Mouse (Mus musculus) gastrocnemius, postnatal 25 days (tissue): ENCODE data around the gene Ctdnep1. TPM values are rescaled to one million over a fixed set of nuclear protein-coding genes. Genes with fewer than 3 reads are reported as not detected.

ENCODE experiments used
- DNase-seq: peaks from one replicate; pipeline ENCODE4 v3.0.0; 2022
- total RNA-seq, 2 experiments: library from RNA; stranded (reverse); gene quantifications; 1 replicate in 1 of 2; 2 replicates in 1 of 2; pipeline ENCODE4 v1.2.3; 2021

Gene Ctdnep1
- total RNA-seq, 2 experiments from 2014 or later = 195 to 205 TPM

DNA sequence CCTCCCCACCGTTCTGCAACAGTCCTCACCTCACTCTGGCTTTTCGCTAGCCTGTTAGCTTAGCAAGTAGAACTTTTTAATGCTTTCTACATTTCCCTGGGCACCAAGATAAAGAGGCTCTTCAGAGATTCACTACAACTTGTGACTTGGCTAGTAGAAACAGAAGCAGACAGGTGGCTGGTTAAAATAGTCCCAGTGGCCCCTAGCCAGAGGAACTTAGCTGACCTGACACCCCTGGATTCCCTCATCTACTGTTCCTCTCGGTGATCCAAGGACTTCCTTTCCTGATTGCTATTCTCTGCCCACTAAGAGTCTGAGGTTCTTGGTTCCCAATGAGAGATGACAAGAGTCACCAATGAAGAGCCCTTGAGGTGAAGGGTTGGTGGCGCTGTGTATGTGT, 2.4 kb downstream of the Ctdnep1 start:
- peak; percentile 71 for DNase-seq

DNA sequence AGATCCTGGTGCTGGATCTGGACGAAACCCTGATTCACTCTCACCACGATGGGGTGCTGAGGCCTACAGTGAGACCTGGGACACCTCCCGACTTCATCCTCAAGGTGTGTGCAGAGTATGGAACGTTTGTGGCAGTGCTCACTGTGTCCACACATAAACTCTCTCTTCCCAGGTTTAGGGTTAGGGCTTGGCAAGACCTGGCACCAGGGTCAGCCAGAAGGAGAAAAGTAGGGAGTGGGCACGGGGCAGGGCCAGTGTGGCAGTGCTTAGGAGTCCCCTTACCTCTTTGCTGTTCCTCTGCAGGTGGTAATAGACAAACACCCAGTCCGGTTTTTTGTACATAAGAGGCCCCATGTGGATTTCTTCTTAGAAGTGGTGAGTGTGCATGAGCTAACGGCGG, 3.5 kb downstream of the Ctdnep1 start:
- no peak for DNase-seq

DNA sequence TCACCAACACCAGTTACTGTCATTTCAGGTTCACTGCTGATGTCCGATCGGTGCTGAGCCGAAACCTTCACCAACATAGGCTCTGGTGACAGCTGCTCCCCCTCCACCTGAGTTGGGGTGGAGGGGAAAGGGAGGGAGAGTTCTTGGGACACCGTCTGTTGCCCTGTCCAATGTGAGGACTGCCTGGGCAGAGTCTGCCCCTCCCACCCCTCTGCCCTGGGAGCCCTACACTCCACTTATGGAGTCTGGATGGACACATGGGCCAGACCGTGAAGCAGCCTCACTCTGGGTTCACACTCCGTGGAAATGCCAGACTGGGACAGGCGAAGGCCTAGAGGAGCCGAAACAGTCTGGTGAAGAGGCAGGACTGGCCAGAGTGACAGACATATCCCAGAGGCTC, 9.0 kb downstream of the Ctdnep1 start:
- DNase-seq = no peak

DNA sequence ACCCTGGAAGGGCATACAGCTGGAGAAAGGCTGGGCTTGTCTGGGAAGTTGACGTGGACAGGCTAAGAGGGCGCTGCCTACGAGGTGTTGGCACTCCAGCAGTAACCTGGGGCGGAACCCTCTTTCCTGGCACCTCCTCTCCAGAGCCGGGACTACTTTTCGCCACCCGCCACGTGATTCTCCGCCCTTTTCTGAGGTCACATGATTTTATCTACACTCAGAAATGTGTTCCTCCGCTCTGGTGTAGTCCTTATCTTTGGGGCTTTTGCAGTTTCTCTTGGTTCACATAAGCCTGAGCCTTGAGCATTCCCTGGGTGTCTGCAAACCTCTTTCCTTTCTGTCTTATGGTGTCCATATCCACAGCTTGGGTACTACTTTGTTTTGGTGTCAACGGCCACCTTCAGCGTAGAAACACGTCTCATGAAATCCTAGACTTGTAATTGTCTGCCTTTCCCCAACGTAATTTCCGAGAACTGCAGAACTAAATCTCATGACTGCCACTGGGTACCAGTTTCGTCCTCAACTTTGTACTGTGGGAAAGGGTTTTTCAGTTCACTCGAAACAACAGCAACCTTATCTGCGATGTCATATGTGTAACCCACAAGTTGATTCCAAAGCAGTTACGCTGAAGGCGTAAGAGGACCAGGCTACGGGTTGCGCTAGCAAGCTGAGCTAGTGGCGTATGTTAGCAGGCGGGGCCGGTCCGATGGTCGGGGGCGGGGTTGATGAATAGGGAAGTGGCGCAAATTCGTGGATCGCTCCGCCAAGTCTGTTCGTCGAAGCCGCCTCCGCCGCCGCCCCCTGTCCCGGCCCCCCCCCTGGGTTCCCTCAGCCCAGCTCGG, 10.1 kb downstream of the Ctdnep1 start, which contains the start of gene Gabarap:
Gene Gabarap, plus strand, starts transcription at position 294 of the 842 bp plus-strand sequence.
- DNase-seq = peak; percentile 95

DNA sequence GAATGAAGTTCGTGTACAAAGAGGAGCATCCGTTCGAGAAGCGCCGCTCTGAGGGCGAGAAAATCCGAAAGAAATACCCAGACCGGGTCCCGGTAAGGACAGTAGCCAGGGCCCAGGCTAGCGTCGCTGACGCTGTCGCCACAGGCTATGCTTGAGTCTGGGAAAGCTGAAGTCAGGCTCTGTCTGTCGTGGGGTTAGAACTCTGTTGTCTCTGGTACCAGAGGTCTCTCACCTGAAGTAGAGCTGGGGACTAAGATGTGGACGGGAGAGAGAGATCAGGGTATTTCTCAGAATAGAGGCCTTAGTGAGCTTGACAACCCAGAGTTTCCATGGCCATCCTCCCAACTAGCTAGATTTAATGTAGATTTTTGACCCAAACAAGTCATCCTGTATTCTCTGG, 10.8 kb downstream of the Ctdnep1 start:
- no peak for DNase-seq

DNA sequence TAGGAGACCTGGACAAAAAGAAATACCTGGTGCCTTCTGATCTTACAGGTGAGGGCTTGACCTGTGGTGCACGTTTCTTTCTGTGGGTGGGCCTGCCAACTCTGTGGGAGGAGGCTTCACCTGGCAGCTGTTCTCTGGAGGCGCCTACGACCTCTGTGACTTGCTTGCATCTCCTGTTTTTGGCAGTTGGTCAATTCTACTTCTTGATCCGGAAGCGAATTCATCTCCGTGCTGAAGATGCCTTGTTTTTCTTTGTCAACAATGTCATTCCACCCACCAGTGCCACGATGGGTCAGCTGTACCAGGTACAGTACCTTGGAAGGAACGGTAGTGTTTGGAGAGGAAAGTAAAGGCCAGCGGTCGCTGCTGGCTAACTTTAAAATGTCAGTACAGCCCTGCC, 11.4 kb downstream of the Ctdnep1 start:
- no peak for DNase-seq

DNA sequence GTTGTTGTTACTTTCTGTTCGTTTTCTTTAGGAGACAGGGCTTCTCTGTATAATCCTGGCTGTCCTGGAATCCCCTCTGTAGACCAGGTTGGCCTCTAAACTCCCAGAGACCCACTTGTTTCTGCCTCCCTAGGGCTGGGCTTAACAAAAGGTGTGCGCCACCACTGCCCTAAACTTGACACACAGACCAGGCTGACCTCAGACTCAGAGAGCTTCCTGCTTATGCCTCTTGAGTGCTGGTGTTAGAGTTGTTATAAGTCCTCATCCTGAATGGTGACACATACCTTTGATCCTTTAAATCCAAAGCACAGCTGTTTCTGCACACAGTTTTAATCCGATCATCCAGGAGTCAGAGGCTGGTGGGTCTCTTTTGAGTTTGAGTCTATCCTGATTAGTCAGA, 12.0 kb downstream of the Ctdnep1 start:
- no peak for DNase-seq

DNA sequence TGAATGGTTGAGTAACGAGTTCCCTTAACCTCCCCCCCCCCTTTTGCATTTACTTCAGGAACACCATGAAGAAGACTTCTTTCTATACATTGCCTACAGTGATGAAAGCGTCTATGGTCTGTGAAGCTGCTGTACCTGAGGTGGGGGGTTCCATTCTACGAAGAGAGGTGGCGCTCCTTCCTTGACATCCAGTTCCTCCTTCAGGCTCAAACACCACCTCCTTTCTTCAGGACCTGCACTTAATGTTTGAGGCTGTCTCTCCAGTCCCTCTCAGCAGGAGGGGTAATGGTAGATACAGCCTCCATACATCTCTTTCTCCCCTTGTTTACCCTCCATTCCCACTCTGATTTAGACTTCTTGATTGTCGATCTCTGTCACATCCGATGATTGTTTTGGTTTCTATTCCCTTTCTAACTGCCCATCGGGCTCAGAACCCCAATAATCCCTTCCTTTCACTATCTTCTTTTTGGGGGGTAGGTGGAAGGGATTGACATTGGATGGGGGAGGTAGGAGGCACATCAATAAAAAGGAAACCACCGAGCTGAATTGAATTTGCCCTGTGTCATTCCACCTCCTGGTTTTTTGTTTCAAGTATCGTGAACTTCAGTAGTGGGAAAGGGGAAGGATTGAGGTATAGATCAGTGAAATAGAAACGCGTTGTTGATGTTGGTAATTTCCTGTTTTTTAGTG, 13.6 kb downstream of the Ctdnep1 start:
- DNase-seq = no peak

DNA sequence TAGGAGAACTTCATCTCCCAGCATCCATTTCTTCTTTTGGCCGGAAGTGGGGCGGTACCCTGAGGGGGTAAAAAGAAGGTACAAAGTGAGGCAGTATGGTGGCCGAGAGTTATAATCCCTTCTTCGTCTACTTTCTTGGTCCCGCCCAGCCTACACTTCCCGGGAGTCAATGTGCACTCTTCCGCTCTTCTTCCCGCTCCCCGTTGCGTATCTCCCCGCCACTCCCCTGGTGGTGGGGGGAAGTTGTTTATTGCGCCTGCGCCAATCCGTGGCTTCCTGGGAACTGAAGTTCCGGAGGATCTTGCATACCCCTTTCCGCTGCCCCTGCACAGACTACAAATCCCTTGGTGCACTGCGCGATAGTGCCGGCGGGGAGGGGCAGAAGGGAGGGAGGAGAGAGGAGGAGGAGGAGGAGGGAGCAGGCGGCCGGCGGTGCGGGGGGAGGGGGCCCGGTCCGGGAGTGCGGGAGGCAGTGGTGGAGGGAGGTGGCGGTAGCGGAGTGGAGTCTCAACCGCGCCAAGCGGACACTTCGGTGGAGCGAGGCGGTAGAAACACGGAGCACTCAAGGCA, 14.5 kb downstream of the Ctdnep1 start, which contains the start of gene Phf23:
Gene Phf23, plus strand, starts transcription at position 387 of the 570 bp plus-strand sequence.
- DNase-seq = peak; percentile 99

DNA sequence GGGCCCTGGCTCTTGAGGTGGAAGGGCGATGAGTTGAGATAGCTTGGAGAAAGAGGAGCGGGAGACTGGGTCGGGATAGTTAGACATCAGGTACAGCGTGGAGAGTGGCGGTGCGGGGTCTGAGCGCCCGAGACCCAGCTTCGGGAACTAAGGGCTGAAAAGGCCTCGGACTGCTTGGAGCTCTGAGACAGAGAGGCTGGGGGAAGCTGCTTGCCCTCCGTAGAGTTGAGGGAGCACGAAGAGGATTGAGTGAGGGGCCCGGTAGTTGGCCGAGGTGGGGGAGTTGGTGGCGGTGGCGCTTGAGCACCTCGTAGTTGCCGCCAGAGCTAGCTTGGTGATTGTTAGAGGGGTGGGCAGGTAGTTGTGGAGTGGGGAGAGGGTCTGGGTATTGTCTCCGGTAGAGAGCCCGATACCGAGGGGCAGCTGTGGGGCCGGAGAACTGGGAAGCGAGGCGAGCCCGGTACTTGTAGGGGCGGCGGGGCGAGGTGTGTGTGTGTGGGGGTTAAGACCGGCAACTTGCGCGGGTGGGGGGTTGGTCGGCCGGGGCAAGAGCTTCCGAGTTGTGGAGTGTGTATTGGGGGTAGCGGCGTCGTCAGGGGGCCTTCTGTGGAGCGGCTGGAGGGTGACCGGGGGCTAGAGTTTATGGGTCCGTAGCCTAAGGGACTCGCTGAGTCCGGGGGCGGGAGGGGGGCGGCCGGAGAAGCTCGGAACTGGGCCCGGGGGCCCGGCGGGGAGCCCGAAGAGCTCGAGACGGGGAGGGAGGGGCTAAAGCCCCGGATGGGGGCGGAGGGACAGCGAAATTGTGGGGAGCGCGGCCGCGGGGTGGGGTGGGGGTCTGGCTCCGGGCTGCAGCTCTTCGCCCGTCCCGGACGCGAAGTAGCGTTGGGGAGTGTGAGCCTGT, 15.5 kb downstream of the Ctdnep1 start:
- peak; percentile 78 for DNase-seq

DNA sequence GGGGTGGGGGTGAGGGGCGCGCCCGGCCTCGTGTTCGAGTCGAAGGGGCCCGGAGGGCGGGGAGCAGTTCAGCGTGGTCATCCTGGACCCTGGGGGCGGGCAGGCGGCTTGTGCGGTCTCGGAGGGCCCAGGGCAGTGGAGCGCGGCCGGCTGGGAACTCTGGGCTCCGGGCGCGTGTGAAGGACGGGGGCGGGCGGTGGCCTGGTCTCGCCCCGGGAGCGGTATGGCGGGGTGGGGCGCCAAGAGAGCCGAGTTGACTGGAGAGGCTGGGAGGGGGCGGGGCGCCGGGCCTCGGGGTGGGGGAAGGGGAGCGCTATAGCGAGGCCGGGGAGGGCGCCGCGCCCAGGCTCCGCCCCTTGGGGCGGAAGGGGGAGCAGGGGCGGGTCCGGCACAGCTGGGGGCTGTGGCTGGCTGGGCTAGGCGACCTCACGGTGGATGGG, 16.1 kb downstream of the Ctdnep1 start:
- peak; percentile 94 for DNase-seq

DNA sequence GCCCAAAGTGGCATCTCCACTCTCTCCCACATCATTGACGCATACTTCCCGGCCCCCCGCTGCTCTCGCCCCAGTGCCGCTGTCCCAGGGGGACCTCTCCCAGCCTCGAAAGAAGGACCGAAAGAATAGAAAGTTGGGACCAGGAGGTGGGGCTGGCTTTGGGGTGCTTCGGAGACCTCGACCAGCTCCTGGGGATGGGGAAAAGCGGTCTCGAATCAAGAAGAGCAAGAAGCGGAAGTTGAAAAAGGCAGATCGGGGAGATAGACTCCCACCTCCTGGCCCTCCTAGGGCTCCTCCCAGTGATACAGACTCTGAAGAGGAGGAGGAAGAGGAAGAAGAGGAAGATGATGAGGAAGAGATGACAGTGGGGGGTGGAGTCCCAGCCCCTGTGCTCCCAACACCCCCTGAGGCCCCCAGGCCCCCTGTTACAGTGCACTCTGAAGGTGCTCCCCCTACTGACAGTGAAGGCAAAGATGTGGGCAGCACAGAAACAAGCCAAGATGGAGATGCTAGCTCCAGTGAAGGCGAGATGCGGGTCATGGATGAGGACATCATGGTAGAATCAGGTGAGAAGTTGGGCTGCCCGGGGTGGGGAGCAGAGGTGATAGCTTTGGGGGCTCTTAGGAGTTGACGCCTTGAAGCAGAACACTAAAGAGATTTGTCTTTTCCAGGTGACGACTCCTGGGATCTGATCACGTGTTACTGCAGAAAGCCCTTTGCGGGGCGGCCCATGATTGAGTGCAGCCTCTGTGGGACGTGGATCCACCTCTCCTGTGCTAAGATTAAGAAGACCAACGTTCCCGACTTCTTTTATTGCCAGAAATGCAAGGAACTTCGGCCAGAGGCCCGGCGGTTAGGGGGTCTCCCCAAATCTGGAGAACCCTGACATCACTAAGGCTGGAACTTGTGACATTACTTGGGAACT, 17.9 kb downstream of the Ctdnep1 start:
- DNase-seq = no peak

DNA sequence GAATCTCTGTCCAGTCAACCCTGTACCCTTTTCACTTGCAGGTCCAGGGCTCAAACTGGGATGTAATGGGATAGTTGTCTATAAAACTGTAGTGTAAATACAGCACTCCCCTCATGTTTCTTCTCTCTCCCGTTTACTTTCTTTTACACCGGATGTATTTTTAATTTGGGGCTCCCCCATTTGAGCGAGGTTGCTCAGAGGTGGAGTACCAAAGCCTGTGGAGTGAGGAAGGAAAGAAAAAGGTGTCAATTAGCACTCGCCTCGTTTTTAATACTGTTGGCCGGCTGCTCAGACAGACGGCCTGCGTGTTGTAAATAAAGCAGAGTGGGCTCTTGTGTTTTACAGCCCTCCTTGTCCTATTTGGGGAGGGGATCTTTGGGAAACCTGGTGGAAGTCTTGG, 18.7 kb downstream of the Ctdnep1 start:
- DNase-seq = no peak

DNA sequence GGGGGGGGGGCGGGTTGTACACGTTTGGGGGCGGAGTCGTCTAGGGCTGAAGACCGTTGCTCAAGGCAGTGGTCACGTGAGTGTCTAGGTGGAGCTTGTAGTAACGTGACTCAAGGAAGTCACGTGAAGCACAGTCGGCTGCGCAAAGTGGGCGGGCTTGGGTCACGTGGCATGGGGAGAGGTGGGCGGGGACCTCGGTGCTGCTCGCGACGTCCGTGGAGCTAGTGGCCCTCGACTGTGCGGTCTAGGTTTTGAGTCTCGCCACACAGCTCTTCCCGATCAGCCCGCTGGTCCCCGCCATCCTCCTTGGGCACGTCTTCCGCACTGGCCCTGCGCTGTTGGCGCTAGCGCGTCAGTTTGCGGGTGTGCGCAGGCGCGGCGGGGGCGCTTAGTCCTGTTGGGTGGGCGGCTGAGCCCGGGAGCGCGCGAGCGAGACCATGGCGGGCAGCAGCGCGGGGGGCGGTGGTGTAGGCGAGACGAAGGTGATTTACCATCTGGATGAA, 19.5 kb downstream of the Ctdnep1 start, which contains the start of gene Dvl2:
Gene Dvl2, plus strand, starts transcription at position 200 of the 503 bp plus-strand sequence.
- peak; percentile 90 for DNase-seq

DNA sequence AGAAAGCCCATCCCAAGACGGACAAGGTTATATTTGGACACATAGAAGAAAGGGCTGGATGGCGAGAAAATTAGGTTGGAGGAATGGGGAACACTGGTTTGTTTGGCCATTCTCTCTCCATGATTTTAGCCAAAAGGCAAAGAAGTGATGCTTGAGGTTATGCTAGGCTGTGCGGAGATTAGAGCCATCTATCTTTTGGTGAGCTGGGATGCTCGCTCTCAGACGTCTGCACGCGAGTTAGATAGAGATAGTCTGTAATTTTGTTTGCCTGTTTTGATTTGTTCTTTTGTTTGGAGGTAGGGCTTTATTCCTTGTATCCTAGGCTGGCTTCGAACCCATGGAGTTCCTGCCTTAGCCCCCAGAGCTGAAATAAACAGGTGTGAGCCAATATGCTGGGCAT, 20.2 kb downstream of the Ctdnep1 start:
- DNase-seq = no peak

DNA sequence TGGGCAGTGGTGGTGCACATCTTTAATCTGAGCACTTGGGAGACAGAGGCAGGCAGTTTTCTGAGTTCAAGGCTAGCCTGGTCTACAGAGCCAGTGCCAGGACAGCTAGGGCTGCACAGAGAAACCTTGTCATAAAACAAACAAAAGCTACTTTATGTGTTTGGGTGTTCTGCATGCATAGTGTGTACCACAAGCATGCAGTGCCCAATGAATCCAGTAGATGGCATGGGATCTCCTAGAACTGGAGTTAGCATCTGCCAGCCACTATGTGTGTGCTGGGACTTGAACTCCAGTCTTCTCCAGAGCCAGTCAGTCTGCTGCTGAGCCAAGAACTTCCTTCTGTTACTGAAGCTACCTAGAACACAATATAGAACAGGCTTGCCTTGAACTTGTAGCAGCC, 20.9 kb downstream of the Ctdnep1 start:
- no peak for DNase-seq

DNA sequence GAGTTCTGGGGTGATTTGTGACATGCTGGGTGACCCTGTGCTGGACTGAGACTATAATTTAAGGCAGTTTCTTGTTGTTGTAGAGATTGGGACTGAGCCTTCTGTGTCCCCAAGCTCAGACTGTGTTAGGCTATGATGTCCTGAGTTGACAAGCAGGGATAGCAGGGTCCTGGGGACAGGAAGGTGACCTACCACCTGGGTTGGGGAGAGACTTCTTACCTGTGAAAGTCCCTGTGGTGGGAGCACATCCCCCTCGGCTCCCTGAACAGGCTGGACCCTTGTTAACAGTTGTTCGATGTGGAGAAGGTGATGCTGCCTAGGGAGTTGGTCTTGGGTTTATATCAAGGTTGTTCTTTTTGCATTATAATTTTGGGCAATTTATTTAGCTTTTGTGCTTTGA, 21.5 kb downstream of the Ctdnep1 start:
- DNase-seq = no peak

DNA sequence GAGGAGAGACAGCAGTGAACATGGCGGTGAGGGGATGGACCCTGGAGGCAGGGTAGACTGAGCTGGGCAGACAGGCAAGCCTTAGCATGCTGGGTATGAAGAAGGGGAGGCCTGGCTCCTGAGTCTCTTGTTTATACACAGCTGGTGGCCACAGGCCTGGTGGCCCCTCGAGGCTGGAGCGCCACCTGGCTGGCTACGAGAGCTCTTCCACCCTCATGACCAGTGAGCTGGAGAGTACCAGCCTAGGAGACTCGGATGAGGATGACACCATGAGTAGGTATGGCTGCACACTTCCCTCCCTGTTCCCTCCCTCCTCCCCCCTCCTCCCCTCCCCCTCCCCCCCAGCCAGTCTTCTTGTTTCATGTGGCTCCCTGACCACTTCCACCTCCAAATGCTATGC, 24.6 kb downstream of the Ctdnep1 start:
- DNase-seq = no peak

DNA sequence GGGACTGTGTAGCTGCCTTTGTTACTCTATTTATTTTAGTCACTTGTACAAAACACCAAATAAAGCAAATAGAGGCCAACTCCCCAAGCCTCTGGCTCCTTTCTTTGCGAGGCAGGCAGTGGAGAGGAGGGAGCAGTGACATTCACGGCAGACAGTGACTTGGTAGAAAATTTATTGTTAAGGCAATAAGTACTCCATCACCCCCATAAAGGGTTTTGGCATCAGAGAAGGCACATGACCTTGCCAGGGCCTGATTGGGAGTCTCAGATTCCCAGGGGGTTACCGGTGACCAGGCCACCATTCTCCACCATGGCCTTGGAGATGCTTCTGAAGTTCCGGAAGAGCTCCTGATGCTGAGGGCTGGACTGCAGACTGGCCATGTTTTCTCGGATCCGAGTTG, 29.1 kb downstream of the Ctdnep1 start:
- DNase-seq = no peak

DNA sequence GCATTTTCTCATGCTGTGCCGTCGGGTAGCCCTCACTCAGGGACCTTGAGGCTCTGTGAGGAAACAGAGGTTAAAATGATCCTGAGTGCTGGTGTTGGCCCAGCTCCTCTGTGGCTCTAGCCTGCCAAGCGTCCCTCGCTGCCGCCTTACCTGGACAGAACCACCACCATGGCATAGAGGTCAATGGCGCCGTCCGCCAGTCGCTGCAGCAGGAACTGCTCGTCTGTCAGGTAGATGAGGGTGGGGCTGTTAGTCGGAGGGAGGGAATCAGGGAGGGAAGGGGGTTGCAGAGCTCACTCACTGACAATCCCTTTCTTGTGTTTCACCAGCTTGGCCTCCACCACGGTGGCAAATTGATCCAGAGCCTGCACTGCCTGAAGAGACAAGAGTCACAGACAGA, 29.6 kb downstream of the Ctdnep1 start:
- DNase-seq = no peak

DNA sequence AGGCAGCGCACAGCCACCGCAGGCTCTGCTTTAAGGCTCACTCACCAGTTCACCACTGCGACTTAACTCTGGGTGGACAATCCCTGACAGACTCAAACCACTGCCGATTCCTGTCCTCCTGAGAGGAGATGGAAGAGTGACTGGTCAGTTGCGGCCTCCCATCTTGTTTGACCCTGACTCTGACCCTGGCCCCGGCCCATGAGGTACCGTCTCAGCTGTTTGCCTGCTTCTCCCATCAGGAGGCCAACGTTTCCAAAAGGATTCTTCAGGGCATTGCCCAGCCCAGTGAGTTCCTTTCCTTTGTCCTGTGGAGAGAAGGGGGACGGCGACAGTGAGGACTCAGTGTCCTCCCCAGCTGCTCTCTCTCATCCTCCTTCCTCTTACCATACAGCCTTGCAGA, 30.0 kb downstream of the Ctdnep1 start:
- no peak for DNase-seq
